In the genomic region with DNA sequence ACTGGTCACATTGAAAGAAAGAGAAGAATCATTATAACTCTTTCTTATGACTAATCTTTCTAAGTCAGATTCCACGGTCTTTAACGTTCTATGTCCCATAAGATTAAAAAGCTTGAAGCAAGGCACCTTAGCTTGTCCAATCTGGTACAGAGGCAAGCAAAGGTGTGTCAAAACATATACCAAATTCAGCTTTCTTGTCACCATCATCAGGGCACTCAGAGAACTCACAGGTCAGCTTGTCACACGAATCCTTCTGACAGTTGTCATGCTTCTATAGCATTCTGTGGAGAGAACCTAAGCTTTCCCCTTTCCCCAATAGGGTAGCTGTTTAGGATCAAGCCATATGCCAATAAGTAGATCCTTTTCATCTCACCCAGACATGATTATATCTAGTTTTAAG, we compare ENCODE assay signal across 4 mouse cellular contexts.
DNase-seq lines count a peak whose midpoint lies in the region.
"Not testable (repeated sequence)": the region's sequence is repeated elsewhere in the genome, so short reads cannot be mapped to it uniquely, and the experiment has no call there.

No protein-coding gene starts in this region.

- H3K9me3 ChIP-seq in ES-E14 (ENCODE audit: control insufficient read depth, insufficient read depth, low read depth, low read length) = peaks cover 16% of the 10 kb centered on the region

- H3K9ac ChIP-seq in ES-E14 (ENCODE audit: insufficient read depth, low read depth, low read length, poor library complexity, severe bottlenecking) = not testable (repeated sequence)

- H3K36me3 ChIP-seq in ES-E14 (ENCODE audit: control insufficient read depth, insufficient read depth, low read length, poor library complexity, severe bottlenecking) = not testable (repeated sequence)

- in situ Hi-C loops in ES-E14 (cut with MboI; ENCODE audit: low sequenced_read_pairs in 2 of 2, unreplicated experiment in 2 of 2) = not testable (repeated sequence)

- peak; percentile 48 for DNase-seq in ES-CJ7 (ENCODE audit: low read depth, low spot score)
- peak; percentile 28 for DNase-seq in ES-E14 (ENCODE audit: low read depth, low spot score)
- DNase-seq in R1 (ENCODE audit: low read depth, low spot score) = peak; percentile 61
- peak; percentile 51 for DNase-seq in ZHBTc4 (ENCODE audit: low read depth, low spot score)

- not testable (repeated sequence) for H3K4me1 ChIP-seq in ES-E14 (ENCODE audit: control insufficient read depth in 2 of 2, insufficient read depth in 2 of 2, low read length in 2 of 2, poor library complexity in 1 of 2)

- not testable (repeated sequence) for H3K4me3 ChIP-seq in ES-E14 (ENCODE audit: insufficient read depth in 1 of 2, low read depth in 1 of 2, low read length in 2 of 2, poor library complexity in 1 of 2, severe bottlenecking in 1 of 2)

- peak overlapping the region; percentile 38; the same call in 1 of the 2 replicates for H3K27ac ChIP-seq in ES-E14 (ENCODE audit: insufficient read depth, low read depth, low read length, poor library complexity, severe bottlenecking)
